Mouse (Mus musculus) ES-E14 (cell line): ENCODE data around the gene Gm17581. TPM values are rescaled to one million over a fixed set of nuclear protein-coding genes. Genes with fewer than 3 reads are reported as not detected.

Experiments used
- DNase-seq: peaks from one replicate; pipeline ENCODE4 v3.0.0-alpha.2; 2013; ENCODE audit warnings: low read depth, low spot score
- H3K27ac ChIP-seq: 2 replicates; pipeline ENCODE4 v1.5.1; 2012; ENCODE audit warnings: low read depth, mild to moderate bottlenecking, low read length, moderate library complexity, mixed read lengths; ENCODE audit not compliant: poor library complexity, insufficient read depth, severe bottlenecking
- H3K36me3 ChIP-seq: 2 replicates; pipeline ENCODE4 v1.6.1; 2012; ENCODE audit warnings: mild to moderate bottlenecking, low read length, moderate library complexity, mixed read lengths; ENCODE audit not compliant: control insufficient read depth, poor library complexity, insufficient read depth, severe bottlenecking
- H3K4me1 ChIP-seq, 2 experiments: fragments of 150-350 bp in 1 of 2; sonication (generic) in 1 of 2; 2 replicates each; pipeline ENCODE4 v1.6.1; 2012; ENCODE audit warnings: low read length in 2 of 2, mild to moderate bottlenecking in 1 of 2, mixed read lengths in 1 of 2; ENCODE audit not compliant: control insufficient read depth in 2 of 2, insufficient read depth in 2 of 2, poor library complexity in 1 of 2
- H3K4me3 ChIP-seq, 2 experiments: fragments of 150-350 bp in 1 of 2; sonication (generic) in 1 of 2; 2 replicates each; pipeline ENCODE4 v1.5.1; 2012; ENCODE audit warnings: low read length in 2 of 2, low read depth in 1 of 2, mild to moderate bottlenecking in 1 of 2, mixed read lengths in 1 of 2; ENCODE audit not compliant: insufficient read depth in 1 of 2, poor library complexity in 1 of 2, severe bottlenecking in 1 of 2
- H3K9ac ChIP-seq: 2 replicates; pipeline ENCODE4 v1.6.1; 2012; ENCODE audit warnings: low read depth, mild to moderate bottlenecking, low read length, mixed read lengths; ENCODE audit not compliant: poor library complexity, insufficient read depth, severe bottlenecking
- H3K9me3 ChIP-seq: fragments of 150-350 bp; sonication (generic); 2 replicates; pipeline ENCODE4 v1.6.1; 2012; ENCODE audit warnings: low read depth, mild to moderate bottlenecking, low read length; ENCODE audit not compliant: control insufficient read depth, insufficient read depth
- CHD2 ChIP-seq: IDR thresholded peaks from 2 replicates; pipeline ENCODE4 v1.6.1; 2014; ENCODE audit warnings: mild to moderate bottlenecking, low read depth, low read length, inconsistent platforms
- HCFC1 ChIP-seq: IDR thresholded peaks from 2 replicates; pipeline ENCODE4 v1.6.1; 2012; ENCODE audit warnings: low read length, inconsistent platforms, borderline replicate concordance; ENCODE audit not compliant: insufficient read depth
- MAFK ChIP-seq: IDR thresholded peaks from 2 replicates; pipeline ENCODE4 v1.6.1; 2014; ENCODE audit warnings: mild to moderate bottlenecking, low read depth, low read length, inconsistent platforms; ENCODE audit not compliant: insufficient read depth
- ZC3H11A ChIP-seq: IDR thresholded peaks from 2 replicates; pipeline ENCODE4 v1.6.1; 2012; ENCODE audit warnings: low read depth, mild to moderate bottlenecking, inconsistent platforms, low read length, borderline replicate concordance
- ZNF384 ChIP-seq: IDR thresholded peaks from 2 replicates; pipeline ENCODE4 v1.6.1; 2012; ENCODE audit warnings: low read depth, low read length, inconsistent platforms
- in situ Hi-C, 2 experiments: fragments of 600-800 bp; cut with MboI; formaldehyde crosslinking; loops; one replicate each; pipeline ENCODE4 v1.15.1; 2025; ENCODE audit warnings: low sequenced_read_pairs in 2 of 2, inconsistent platforms in 1 of 2; ENCODE audit not compliant: unreplicated experiment in 2 of 2
- total RNA-seq: library from RNA; depleted of rRNA; stranded (reverse); fragments of 300-350 nt; gene quantifications from 2 replicates; pipeline ENCODE4 v1.2.3, GENCODE M21; 2012

The Gm17581 gene
- total RNA-seq, 1 experiment, result not detected

DNA sequence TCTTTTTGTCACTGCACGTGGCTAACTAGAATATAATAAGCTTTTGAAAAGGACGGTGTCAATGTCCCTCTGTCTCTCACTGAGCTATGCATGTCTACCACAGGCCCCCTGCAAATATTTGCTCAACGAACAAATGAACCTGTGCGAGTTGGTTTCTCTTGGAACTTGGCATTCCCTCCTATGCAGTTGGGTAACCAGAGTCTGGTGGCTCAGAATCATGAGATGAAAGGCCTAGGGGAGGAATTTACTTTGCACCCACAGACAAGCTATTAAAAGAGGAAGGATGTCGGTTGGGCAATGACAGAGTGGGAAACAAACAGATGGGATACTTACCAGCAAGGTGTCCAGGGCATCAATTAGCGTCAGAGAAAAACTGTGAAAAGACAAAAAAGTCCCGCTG, 9.4 kb downstream of the Gm17581 start:
- Histone ChIP-seq H3K27ac (no peak overlapping the region), H3K4me1 (peaks cover 2 to 4% of the 10 kb centered on the region in 2 experiments; a peak in 1 of 4 replicates), H3K9ac (no peak overlapping the region), H3K4me3 (no peak overlapping the region), H3K9me3 (no peaks in the 10 kb centered on the region), H3K36me3 (no peaks in the 10 kb centered on the region; the same call in 1 of the 2 replicates)
- TF ChIP-seq CHD2 (no peak), ZC3H11A (no peak), ZNF384 (no peak), HCFC1 (no peak), MAFK (no peak)
- DNase-seq, result no peak
- in situ Hi-C loops, result no loop called here

DNA sequence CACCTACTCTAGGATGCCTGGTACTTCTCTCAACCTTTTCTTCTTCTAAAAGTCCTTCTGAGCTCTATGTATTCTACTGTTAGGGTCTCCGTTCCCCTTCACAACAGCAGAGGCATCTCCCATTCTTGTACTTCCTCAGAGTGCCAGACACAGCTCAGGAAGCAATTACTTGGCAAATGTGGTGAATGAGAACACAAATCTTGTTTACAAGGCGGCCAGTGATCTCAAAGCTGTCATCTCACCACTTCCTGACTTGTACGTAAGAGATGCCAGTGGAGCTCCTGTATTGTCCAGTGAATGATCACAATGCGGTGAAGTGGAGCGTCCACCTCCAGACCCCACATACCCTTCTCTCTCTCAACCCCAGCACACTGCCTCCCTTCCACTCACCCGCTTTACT, 11.1 kb downstream of the Gm17581 start:
- Histone ChIP-seq H3K9me3 (no peaks in the 10 kb centered on the region), H3K27ac (no peak overlapping the region), H3K36me3 (no peaks in the 10 kb centered on the region; the same call in 1 of the 2 replicates), H3K4me3 (no peak overlapping the region), H3K4me1 (peaks cover 0 to 4% of the 10 kb centered on the region in 2 experiments; a peak in 1 of 4 replicates), H3K9ac (no peak overlapping the region)
- TF ChIP-seq CHD2, result no peak
- TF ChIP-seq ZNF384, result no peak
- TF ChIP-seq HCFC1, result no peak
- TF ChIP-seq MAFK, result no peak
- no peak for TF ChIP-seq ZC3H11A
- no peak for DNase-seq
- in situ Hi-C loops, result no loop called here

DNA sequence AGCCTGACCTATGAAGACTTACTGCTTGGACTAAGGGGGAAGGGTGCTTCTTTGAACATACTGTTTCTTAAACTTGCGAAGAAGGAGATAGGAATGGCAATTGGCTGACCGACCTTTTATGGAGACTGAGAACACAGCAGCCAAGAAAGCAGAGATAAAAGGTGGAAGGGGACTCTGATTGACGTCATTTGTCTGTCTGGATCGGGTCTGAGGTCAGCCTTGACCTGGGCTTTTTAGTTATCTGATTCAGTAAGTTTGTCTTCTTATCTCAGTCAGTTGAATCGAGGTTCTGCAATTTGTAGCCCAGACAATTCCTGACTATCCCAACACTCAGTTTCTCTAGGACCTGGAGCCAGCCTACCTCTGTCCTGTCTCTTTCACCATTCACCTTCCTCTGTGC, 11.6 kb downstream of the Gm17581 start:
- Histone ChIP-seq H3K36me3 (no peaks in the 10 kb centered on the region; the same call in 1 of the 2 replicates), H3K4me1 (peaks cover 0 to 4% of the 10 kb centered on the region in 2 experiments; a peak in 1 of 4 replicates), H3K9me3 (no peaks in the 10 kb centered on the region), H3K4me3 (no peak overlapping the region), H3K9ac (no peak overlapping the region), H3K27ac (no peak overlapping the region)
- TF ChIP-seq MAFK, result no peak
- no peak for TF ChIP-seq CHD2
- no peak for TF ChIP-seq ZC3H11A
- no peak for DNase-seq
- in situ Hi-C loops, result no loop called here

DNA sequence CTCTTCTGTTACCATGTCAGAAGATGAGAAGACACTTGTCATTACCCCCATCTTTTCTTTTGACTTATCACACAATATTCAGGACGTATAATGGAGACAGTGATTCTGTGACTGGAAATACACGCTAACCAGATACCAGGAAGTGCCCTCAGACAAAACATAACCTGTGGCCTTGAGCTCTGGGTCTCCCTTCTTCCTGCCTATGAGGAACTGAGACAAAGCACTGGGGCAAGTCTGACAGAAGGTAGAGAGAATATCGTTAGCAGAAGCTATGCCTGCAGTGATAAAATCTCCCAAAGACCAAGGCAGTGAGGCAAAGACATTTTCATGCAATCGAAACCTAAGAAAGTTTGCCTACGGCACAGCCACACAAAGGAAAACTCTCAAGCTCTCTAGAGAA, 15.1 kb downstream of the Gm17581 start:
- Histone ChIP-seq H3K36me3 (no peaks in the 10 kb centered on the region; the same call in 1 of the 2 replicates), H3K9me3 (no peaks in the 10 kb centered on the region), H3K4me1 (no peaks in the 10 kb centered on the region), H3K9ac (no peak overlapping the region), H3K27ac (no peak overlapping the region), H3K4me3 (no peak overlapping the region)
- in situ Hi-C loops, result no loop called here
- TF ChIP-seq CHD2 (no peak), ZNF384 (no peak), HCFC1 (no peak), MAFK (no peak), ZC3H11A (no peak)
- DNase-seq, result no peak
